Mouse (Mus musculus): Measurements from ENCODE around the gene Hoxd10. TPM values are rescaled to one million over a fixed set of nuclear protein-coding genes. Genes with fewer than 3 reads are reported as not detected.

Hoxd10 gene
- total RNA-seq, 2 experiments from 2014 or later, result not detected

DNA sequence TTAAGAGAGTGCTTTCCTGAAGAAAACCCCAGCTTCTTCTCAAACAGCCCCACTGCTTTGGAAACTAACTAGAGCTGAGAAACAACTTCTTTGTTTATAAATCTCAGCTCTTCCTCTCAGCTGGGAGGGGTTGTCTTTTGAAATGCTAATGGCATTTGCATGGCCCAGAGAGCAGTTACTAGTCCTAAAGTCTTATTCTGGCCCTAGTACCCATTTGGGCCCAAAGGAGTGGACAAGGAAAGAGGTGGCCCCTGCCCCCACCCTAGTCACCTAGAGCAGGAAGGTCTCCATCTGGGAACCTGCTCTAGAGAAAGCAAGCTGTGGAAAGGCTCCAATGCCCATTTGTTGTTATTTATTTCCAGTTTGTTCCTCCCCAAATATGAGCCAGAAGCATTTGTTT is 39.3 kb downstream of the Hoxd10 start:
- DNase-seq, result no peak

DNA sequence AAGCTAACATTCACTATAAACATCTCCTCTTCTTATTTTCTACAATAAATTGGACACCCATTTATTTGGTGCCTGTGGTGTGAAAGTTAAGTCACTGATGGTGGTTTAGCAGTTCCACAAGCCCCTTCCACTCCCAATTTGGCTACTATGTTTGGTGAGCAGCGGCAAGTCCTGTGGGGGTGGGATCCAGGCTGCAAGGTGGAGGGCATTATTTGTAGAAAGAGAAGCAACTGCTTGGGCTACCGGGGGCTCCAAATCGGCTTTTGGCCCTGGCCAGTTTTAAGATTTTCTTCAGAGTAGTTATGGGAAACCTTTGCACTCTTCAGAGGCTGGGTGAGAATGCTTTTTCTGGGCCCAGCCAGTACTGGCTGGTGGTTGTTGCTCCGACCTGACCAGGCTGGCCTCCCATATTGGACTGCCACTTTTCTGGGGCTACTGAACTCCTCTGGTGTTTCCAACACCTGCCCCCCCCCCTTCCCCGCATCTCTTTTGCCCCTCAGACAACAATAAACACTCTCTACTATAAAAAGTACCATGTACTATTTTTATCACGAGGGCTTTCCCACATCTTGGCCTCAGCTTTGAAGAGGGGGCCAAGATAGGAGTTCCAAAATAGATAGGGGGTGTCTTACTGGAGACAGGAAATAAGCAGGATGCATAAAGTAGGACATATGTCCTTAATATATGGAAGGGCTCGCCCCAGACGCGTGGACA is 40.2 kb downstream of the Hoxd10 start:
- DNase-seq, result no peak

DNA sequence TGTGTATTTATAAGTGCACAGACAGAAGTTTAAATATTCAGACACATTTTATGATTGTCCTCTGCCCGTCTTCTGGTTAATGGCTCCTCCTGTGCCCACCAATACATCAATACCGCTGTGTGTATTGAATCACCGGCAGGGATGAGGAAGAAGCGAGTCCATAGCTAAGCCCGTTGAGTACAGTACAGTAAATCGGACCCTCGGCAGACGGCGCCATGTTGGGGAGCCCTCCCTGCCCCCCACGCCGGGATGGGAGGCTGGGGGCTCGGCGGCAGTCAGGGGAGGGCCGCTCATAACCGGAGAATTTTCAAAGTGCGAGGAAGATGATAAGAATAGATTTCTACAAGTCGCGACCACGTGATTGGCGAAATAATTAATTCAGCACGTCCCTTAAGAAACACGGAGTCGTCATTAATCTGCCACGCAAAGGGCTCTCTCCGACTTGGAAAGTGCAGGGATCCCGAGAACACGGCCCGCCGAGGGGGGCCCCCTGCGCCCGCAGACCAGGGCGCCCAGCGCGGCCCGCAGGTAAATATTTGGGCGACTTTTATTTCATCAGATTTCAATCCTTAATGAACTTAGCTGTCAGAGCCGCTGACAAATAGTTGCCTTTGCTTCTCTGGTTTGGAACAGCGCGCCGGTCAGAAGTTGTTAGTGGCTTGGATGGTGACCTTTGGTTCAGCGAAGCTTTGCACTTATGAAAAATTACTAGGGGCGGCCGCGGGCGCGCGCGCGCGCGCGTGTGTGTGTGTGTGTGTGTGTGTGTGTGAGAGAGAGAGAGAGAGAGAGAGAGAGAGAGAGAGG is 41.0 kb downstream of the Hoxd10 start:
- DNase-seq, result no peak

DNA sequence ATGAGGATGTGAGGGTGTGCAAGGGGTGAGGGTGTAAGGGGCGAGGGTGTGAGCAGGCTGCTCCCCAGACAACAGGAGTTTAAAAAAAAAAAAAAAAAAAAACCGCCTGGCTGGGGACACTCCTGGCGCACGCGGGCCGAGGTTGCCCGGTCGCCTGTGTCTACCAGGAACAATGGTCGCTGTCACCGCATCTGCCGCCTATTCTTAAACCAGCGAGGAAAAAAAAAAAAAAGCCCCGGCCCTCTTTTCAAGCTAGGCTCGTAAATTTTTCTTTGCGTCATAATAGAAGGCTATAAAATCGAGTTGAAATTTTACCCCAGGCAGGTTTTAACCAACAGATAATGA is 41.6 kb downstream of the Hoxd10 start:
- DNase-seq, result no peak

DNA sequence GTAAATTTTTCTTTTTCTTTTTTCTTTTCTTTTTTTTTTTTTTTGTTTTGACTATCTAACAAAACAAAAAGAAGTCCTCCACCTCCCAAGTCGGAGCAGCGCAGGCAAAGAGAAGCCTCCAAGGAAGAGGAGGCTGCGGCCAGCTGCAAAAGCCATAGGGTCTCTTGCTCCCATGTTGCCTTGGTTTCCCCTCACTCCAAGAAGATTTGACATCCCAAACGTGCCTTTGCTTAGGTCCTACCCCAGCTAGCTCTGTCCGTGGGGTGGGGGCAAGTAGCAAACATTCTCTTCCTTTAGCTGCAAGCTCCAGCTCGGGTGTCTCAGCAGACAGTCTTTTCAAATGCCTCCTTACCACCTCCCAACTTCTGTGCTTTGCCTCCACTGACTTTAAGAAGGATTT is 42.0 kb downstream of the Hoxd10 start:
- no peak for DNase-seq

DNA sequence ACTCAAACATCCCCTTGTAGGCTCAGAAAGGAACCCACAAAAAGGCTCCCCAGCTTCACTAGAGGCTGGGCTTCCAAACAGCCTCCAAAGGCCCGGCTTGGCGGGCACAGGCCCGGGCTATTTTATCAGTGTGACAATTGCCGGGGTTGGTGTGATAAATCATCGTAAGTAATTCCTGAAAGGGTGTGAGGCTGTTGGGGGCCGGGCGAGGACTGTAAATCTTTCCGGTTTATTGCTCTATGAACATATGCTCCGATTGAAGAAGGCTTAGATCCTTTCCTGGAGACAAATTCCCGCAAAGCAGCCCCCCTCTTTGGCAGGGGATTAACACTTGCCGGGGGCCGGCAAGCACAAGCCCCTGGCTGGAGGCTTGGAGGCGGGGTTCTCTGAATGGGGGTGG is 42.7 kb downstream of the Hoxd10 start:
- DNase-seq, result no peak

DNA sequence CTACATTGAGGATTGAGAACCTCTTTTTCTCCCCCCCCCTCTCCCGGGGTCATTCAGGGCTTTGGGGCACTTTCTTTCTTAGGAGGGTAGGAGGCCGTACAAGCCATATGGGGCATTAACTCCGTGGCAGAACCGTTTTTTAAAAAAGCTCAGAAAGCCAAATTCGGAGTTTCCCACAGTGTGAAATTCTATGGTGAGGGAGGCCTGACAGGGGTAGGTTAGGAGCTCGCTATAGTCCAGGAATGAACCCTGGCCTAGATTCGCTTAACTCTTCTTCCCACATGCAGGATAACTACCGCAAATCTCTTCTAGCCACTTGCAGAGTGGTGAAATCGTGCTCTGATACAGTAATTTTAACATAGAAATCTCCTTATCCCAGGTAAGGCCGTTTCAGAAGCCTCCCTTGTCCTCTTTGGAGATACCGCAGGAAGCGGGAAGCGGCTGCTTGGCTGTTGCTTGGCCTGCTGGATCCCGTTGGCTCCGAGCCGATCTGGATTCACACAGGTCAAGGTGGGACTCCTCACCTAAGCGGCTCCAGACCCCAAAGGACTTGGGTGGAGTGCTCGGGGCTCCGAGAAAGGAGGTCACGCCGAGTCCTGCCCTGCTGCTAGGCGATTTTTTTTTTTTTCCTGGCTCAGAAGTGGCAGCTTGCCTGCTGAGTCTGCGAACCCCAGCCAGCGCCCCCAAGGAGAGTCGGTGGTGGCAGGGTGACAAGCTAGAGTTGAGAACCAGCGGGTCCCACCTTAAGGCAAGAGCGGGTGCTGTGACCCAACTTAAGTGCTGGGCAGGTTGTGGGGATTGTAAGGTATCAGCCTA is 43.5 kb downstream of the Hoxd10 start:
- DNase-seq, result no peak

DNA sequence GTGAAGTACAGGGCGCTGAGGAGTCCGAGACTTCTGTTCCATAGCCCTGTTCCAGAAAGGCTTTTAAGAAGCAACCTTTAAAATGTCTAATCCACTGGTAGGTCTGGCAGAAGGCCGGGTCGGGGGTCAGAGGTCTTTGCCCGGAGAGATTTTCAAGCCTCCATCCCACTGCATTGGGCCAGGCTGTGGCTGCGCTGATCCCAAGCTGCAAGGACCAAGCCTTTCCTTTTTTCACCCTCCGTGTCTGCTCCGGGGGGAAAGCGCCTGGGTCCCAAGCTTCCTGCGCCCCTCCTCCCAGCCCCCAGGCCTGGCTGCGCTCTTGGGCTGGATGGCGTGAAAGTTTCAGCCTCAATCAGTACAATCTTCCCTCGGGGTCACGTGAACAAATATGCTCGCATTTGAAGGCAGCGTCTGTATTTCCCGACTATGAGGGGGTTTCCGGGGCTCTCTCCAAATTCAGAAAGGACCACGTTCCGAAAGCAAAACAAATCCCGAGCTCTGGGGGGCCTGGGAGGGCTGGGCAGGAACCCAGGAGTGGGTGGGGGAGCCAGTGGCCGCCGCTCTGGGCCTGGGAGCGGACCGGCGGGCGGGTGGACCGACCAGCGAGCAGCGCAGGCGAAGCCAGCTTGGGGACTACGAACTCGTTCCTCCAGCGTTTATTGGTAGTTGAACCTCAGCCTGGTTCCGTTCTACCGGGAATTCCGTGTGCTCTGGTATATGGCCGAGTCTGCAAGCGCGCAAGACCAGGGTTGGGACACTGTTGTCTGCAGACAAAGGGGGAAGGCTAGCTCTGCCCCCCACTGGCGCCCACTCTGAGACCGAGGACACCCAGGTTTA is 44.3 kb downstream of the Hoxd10 start:
- DNase-seq, result no peak

- no peak for DNase-seq
These were observed 45.2 kb downstream of the Hoxd10 start for GRCm38 (mm10) chr2:74736688-74737577.

DNA sequence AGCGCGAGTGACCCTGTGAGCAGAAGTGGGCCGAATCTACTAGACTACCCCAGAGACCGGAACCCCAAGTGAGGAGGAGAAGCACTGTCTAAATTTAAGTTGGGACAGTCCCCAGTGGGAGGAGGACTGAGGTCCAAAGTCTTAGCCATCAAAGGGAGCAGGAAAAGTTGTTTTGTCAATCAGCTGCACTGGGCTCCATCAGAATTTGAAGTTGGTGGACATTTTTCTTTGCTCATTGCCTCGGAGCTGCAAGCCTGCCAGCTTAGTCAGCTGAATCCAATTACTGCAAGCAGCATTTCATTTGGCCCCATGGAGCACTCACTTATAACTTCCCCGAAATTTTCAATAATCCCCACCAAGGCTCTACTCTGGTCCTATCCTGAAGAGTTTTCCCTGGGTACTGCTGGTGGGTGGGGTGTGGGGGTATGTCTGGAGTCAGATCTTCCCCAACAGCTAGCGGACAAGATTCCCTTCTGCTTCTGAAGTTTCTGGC is 45.9 kb downstream of the Hoxd10 start:
- DNase-seq, result no peak

DNA sequence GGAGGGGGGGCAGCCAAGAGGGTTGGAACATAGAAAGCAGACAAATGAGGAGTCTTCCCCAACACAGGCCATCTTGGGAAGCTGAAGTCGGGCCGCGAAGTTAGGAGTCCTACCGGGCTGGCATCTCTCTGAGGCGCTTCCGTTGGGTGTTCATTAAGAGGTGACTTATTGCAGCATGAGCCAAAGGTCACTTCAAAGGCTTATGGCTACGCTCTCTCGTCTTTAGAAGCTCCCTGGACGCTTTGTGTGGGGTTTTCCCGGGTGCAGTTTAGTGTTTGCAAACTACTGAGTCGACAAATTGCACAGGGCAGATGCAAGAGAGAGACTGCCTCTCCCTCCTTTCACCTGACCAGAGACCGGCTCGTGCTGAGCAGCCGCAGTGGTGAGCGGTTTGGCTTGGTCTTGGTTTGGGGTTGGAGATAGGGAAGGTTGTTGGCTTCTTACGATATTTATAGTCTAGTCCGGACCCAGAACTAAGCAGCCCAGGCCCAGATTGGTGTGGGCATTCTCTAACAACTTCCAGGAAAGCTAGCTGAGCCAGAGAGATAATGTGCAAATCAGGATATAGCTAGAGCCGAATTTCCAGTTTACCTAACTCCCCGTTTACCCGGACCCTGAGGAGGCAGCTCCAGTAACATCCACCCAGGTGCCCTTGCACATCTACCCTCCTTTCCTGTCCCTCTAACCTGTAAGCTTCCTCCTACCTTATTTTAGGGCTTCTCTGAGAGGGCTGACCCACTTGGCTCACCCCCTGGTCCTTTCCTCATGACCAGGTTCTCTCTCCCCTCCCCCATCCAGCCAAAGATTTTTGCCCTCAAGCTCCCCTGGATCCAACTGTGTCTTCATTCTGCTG is 47.1 kb downstream of the Hoxd10 start:
- DNase-seq, result no peak

DNA sequence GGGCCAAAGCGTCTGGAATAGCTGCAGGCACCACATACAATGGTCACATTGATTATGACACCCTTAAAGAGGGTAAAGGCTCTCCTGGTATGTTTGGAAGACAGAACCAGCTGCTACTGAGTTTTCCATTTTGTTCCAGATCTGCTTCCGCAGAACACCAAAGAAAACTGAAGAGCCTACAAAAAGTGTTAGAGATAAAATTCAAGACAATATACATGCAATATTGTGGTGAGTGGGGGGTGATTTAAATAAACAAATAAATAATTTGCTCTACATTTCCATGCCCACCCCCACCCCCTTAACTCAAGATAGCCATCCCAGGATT is 47.7 kb downstream of the Hoxd10 start:
- DNase-seq, result no peak

- DNase-seq, result no peak
These were observed 48.1 kb downstream of the Hoxd10 start for GRCm38 (mm10) chr2:74739869-74740268.

GRCm38 (mm10) chr2:74740311-74741091 is 48.8 kb downstream of the Hoxd10 start:
- no peak for DNase-seq

DNA sequence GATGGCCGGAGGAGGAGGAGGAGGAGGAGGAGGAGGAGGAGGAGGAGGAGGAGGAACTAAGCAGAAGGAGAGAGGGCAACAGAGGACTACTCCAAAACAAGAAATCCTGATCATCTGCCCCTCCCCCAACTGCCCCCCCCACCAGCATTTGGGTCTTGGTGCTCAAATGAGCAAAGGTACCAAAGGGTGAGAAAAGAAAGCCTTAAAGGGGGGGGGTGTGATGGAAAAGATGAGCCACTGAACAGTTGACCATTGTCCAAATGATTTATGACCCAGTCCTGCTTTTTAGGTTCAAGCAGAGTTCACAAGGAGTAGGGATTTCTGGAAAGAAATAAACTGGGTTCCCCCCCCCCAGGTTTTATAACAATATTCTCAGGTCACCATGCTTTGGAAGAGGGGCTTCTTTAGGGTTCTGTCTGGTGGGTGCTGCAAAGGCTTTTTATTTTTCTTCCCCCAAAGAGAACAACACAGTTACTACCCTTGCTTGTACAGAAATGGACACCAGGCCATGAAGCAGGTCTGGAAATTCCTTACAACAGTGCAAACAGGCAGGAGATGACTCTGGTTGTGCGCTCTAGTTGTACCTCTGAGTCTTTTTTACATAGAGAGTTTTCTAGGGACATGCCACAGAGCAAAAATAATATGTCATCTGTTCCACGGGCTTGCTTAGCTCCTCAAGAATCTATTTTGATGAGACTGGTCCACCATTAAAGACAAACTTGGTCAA is 49.7 kb downstream of the Hoxd10 start:
- no peak for DNase-seq

- no peak for DNase-seq
These were observed 50.2 kb downstream of the Hoxd10 start for GRCm38 (mm10) chr2:74741979-74742277.

Measured in heart, adult 18-20 months (tissue).